Mouse (Mus musculus) left cerebral cortex, adult 2 months (tissue): ENCODE measurements around the gene Hikeshi. TPM values are rescaled to one million over a fixed set of nuclear protein-coding genes. Genes with fewer than 3 reads are reported as not detected.
A peak's percentile ranks its signal among the peaks of the same experiment; 100 is the strongest.

ENCODE experiments used
- DNase-seq, 2 experiments: peaks; one replicate each; pipeline ENCODE4 v3.0.0; 2021 to 2022; ENCODE audit warnings: low spot score in 2 of 2, mixed read lengths in 1 of 2; ENCODE audit errors: extremely low spot score in 1 of 2
- H3K27ac ChIP-seq: fragments of 200-600 bp; 2 replicates; pipeline ENCODE4 v1.8.1; 2022
- H3K4me3 ChIP-seq: fragments of 200-600 bp; 2 replicates; pipeline ENCODE4 v1.8.1; 2022
- CTCF ChIP-seq: fragments of 200-600 bp; IDR thresholded peaks from 2 replicates; pipeline ENCODE4 v1.8.1; 2022; ENCODE audit warnings: antibody characterized with exemption, mild to moderate bottlenecking, moderate library complexity
- intact Hi-C: fragments of 180-260 bp; cut with DNase I; formaldehyde crosslinking; loops from one replicate; pipeline ENCODE4 v1.15.1; 2025
- long read RNA-seq, 2 experiments: library from polyadenylated mRNA; stranded (forward); transcript quantifications; one replicate each; pipeline ENCODE4 v2.0.0; 2021; ENCODE audit warnings: borderline mapping rate in 2 of 2
- total RNA-seq, 2 experiments: library from RNA; stranded (reverse); gene quantifications; 2 replicates each; pipeline ENCODE4 v1.2.3; 2021

Gene Hikeshi
- total RNA-seq = 10 to 100 TPM; 83.9 to 85.3 TPM
- long read RNA-seq, experiment 1, transcript Hikeshi-206 (5 exons, 2,224 nt) = major isoform, 20 of 32 reads
- long read RNA-seq, experiment 1, partial matches to known transcripts = 3 of 32 reads
- long read RNA-seq, experiment 1, other reads (novel, unspliced or antisense) = 3 of 32 reads
- long read RNA-seq, experiment 2, transcript Hikeshi-206 (5 exons, 2,224 nt) = major isoform, 14 of 19 reads
- long read RNA-seq, experiment 2, partial matches to known transcripts = 0 of 19 reads
- long read RNA-seq, experiment 2, other reads (novel, unspliced or antisense) = 0 of 19 reads

GRCm38 (mm10) chr7:89940571-89941463 lies at the start of gene Hikeshi:
Gene Hikeshi (minus strand): TSS chr7:89941204.
- peak within 1 kb of the TSS; percentile 89 for H3K27ac ChIP-seq
- peak within 1 kb of the TSS; percentile 79 for H3K4me3 ChIP-seq
- TF ChIP-seq CTCF = no peak; the same call in 1 of the 2 replicates
- intact Hi-C loops = no loop called here
- peak; percentile 87 to 91 for DNase-seq

DNA sequence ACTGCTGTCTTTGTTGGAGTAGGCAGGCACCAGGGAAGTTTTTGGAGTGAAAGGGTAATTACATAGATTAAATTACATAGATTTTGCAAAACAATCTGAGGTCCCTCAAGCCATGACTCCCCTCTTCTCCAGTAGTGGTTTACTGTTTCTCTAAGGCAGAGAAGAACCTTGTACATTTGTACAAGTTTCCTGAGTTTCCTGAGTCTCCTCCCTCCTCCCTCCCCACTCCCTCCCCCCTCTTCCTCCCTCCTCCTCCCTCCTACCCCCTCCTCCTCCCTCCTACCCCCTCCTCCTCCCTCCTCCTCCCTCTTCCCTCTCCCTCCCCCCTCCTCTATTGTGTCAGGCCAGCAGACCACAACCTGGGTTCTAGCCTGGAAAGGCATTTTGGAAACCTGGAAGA lies 43.4 kb upstream of the Hikeshi start:
- no peak for TF ChIP-seq CTCF
- no peak for DNase-seq
- intact Hi-C loops = loop anchor here (5.0 kb wide), 1 partner anchor 148 kb away; the partner anchor contains the start of gene Picalm

GRCm38 (mm10) chr7:89983441-89983840 lies 42.4 kb upstream of the Hikeshi start:
- intact Hi-C loops = loop anchor here (5.0 kb wide), 1 partner anchor 149 kb away; the partner anchor contains the start of gene Picalm
- no peak overlapping the region for H3K4me3 ChIP-seq
- TF ChIP-seq CTCF = no peak
- no peak overlapping the region for H3K27ac ChIP-seq
- no peak for DNase-seq

More for the DNA sequence above, 43.4 kb upstream of the Hikeshi start:
- Histone ChIP-seq H3K27ac (no peak overlapping the region), H3K4me3 (no peak overlapping the region)

GRCm38 (mm10) chr7:89981557-89981956 lies 40.6 kb upstream of the Hikeshi start:
- peak overlapping the region; percentile 99 for H3K27ac ChIP-seq

DNA sequence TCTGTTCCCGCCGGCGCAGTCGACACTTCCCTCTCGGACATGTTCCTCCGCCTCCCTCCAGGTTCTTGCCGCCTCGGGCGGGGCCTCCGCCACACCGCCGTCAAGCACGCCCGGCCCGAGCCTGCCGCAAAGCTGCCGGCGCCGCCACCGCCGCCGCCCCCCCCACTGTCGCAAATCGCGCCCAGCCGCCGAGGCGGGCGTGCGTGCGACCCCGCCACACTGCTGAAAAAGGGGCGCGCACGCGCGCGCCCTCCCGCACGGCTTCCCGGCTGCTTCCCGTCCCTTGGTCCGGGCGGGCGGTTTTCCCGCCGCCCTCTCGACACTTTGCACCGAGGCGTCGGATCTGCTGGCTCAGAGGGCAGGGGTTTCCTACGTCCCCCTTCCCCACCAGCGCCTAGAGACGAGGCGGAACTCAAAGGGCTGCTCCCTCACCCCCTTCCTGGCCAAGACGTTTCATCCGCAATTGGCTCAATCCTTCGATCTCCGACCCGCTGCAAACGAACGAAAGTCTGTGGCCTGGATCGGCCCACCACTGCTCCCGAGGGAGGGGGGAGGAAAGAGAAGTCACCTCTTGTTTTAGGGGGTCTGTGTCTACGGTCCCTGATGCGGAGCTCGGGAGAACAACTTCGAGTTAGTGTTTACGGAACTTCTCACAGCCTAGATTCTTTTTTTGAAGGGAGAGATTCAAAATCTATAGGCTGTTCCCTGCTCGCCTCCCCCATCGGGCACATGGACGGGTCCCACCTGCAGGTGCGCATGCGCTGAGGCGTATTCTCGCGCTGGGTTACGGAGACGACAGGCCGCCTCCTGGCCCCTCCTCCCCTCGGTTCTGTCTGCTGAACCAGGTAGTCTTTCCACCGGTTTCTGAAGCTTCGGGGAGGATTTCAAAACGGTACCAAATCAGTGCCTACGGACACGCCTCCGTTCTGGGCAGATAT lies 39.8 kb upstream of the Hikeshi start, which contains the start of gene Eed:
Gene Eed (minus strand): TSS at position 499 of the 938 bp plus-strand sequence.
- TF ChIP-seq CTCF = no peak
- DNase-seq = peak; percentile 94
- intact Hi-C loops = loop anchor here (5.0 kb wide), 1 partner anchor 152 kb away; the partner anchor contains the start of gene Picalm

More at GRCm38 (mm10) chr7:89981557-89981956, 40.6 kb upstream of the Hikeshi start:
- peak overlapping the region; percentile 99 for H3K4me3 ChIP-seq
- no peak for TF ChIP-seq CTCF
- intact Hi-C loops = loop anchor here (5.0 kb wide), 1 partner anchor 151 kb away; the partner anchor contains the start of gene Picalm
- DNase-seq = no peak

DNA sequence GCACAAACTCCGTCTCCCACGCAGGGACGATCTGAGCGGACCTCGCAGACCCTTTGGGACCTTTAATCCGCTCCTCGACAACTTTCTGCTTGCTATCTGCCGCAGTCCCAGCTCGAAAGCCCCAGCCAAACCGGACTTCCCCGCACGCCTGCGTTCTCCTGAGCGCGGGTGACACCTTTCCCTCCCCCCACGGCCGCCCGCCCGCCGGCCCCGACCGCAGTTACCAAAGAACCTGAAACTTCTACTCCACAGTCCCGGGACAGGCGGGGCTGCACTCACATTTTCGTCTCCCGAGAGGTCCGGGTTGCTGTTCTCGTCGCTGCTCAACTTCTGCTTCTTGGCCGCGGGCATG lies 39.1 kb upstream of the Hikeshi start:
- intact Hi-C loops = loop anchor here (5.0 kb wide), 1 partner anchor 152 kb away; the partner anchor contains the start of gene Picalm
- Histone ChIP-seq H3K27ac (peak overlapping the region; percentile 99), H3K4me3 (peak overlapping the region; percentile 99)
- no peak for TF ChIP-seq CTCF
- no peak for DNase-seq

More for the DNA sequence above, 39.8 kb upstream of the Hikeshi start, which contains the start of gene Eed:
- Histone ChIP-seq H3K4me3 (peak within 1 kb of the TSS; percentile 99), H3K27ac (peak within 1 kb of the TSS; percentile 99)

- Histone ChIP-seq H3K27ac (peak overlapping the region; percentile 99), H3K4me3 (peak overlapping the region; percentile 99)
- DNase-seq = no peak
- no peak for TF ChIP-seq CTCF
- intact Hi-C loops = loop anchor here (5.0 kb wide), 1 partner anchor 153 kb away; the partner anchor contains the start of gene Picalm
Observed at GRCm38 (mm10) chr7:89979432-89980130, 38.6 kb upstream of the Hikeshi start.

DNA sequence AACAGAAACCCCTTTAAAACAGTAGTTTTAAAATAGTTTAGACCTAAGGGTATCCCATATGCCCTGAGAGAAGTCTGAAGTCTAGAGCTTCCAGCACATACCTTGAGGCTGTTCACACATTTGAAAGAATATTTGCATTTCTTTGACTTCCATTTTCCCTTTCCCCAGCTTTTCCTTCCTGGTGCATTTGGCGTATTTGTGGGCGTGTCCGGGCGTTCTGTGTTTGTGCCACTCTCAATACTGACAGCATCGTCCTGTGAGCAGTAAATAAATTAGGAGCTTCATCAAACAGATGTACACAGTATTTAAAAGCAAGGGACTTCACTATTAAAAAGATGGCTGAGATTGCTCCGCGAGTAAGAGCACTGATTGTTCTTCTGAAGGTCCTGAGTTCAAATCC lies 35.8 kb upstream of the Hikeshi start:
- Histone ChIP-seq H3K4me3 (no peak overlapping the region), H3K27ac (no peak overlapping the region)
- no peak for DNase-seq
- no peak for TF ChIP-seq CTCF
- intact Hi-C loops = no loop called here

GRCm38 (mm10) chr7:89975571-89975970 lies 34.6 kb upstream of the Hikeshi start:
- Histone ChIP-seq H3K27ac (no peak overlapping the region), H3K4me3 (no peak overlapping the region)
- no peak for TF ChIP-seq CTCF
- DNase-seq = no peak
- intact Hi-C loops = no loop called here

DNA sequence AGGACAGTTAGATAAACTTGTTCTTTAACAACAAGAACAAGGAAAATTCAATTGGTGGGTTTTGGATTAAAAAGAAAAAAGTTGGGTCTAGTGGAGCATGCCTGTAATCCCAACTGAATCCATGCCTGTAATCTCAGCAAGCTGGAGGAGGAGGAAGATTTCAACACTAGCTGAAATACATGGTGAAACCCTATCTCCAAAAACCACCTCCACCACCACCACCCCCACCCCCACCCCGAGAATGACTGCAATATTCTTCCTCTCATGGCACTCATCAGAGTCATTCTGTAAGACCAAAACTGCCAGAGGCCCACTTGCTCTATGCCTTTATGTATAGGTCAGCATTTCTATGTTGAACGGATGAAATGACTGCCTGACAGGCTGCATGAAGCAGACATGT lies 26.2 kb upstream of the Hikeshi start:
- DNase-seq = no peak
- H3K4me3 ChIP-seq = no peak overlapping the region
- no peak overlapping the region for H3K27ac ChIP-seq
- no peak for TF ChIP-seq CTCF
- intact Hi-C loops = no loop called here
